ENCODE assay signal across 20 mouse cellular contexts in genomic region chr5:122415465-122415864, GRCm38 (mm10). TPM values are rescaled to one million over a fixed set of nuclear protein-coding genes. Genes with fewer than 3 reads are reported as not detected.
DNase-seq lines count a peak whose midpoint lies in the region; ATAC-seq lines count a peak whose summit lies in the region.
"Had no signal": no experiment of that assay in that cellular context is flagged by ENCODE, and none has a peak within 500 bp of the region (broad histone marks: within the 10 kb centered on the region; RNA-seq: fewer than 3 reads in every experiment).

No protein-coding gene starts in this region.

- WGBS in embryonic facial prominence, embryonic 15.5 days, result 81% methylated on average over 12 of the region's 12 CpGs
- 88% methylated on average over 12 of the region's 12 CpGs for WGBS in embryonic facial prominence, embryonic 10.5 days

- H3K4me1 ChIP-seq in embryonic facial prominence, embryonic 15.5 days, result peaks cover 2% of the 10 kb centered on the region; the same call in 1 of the 2 replicates
- H3K4me1 ChIP-seq in embryonic facial prominence, embryonic 10.5 days, result 0 out of 2 replicates have a peak, but pooled peaks cover 2% of the 10 kb centered on the region
- H3K4me1 ChIP-seq: embryonic facial prominence, embryonic 13.5 days; forebrain, embryonic 13.5 days; forebrain, embryonic 15.5 days had no signal

- H3K9ac ChIP-seq in embryonic facial prominence, embryonic 15.5 days, result no peak overlapping the region
- H3K9ac ChIP-seq: embryonic facial prominence, embryonic 13.5 days; forebrain, embryonic 13.5 days; forebrain, embryonic 15.5 days; forebrain, postnatal 0 days had no signal

- H3K4me2 ChIP-seq in embryonic facial prominence, embryonic 15.5 days (replicated peaks), result no peak overlapping the region
- H3K4me2 ChIP-seq: embryonic facial prominence, embryonic 13.5 days; forebrain, embryonic 13.5 days; forebrain, embryonic 15.5 days had no signal

- DNase-seq in embryonic facial prominence, embryonic 10.5 days (ENCODE audit: low spot score), result no peak
- peak; percentile 55 for DNase-seq in testis, postnatal 10 days (ENCODE audit: low spot score)
- no peak for DNase-seq in testis, postnatal 14 days (ENCODE audit: low spot score)
- DNase-seq in cerebellum, adult 9-11 months, result no peak
- DNase-seq: adrenal gland, adult 2 months; adrenal gland, postnatal 10 days; adrenal gland, postnatal 25 days; B cell, adult 2 months; cerebellum, adult 11 months; cerebellum, adult 18-20 months; cerebellum, adult 8-10 months; cerebellum, postnatal 10 days; cerebellum, postnatal 25 days; forebrain, postnatal 0 days had no signal

- H3K27ac ChIP-seq in embryonic facial prominence, embryonic 15.5 days (replicated peaks), result no peak overlapping the region
- H3K27ac ChIP-seq in embryonic facial prominence, embryonic 10.5 days (replicated peaks), result no peak overlapping the region
- H3K27ac ChIP-seq: embryonic facial prominence, embryonic 13.5 days; forebrain, embryonic 13.5 days; forebrain, embryonic 15.5 days had no signal

- H3K36me3 ChIP-seq in embryonic facial prominence, embryonic 15.5 days, result peaks cover 4% of the 10 kb centered on the region; the same call in 1 of the 2 replicates
- peaks cover under 1% of the 10 kb centered on the region; the same call in 1 of the 2 replicates for H3K36me3 ChIP-seq in embryonic facial prominence, embryonic 10.5 days (replicated peaks)
- H3K36me3 ChIP-seq: embryonic facial prominence, embryonic 13.5 days; forebrain, embryonic 15.5 days had no signal

- no peak overlapping the region for H3K4me3 ChIP-seq in embryonic facial prominence, embryonic 15.5 days (replicated peaks)
- no peak overlapping the region for H3K4me3 ChIP-seq in embryonic facial prominence, embryonic 10.5 days
- H3K4me3 ChIP-seq: embryonic facial prominence, embryonic 13.5 days; forebrain, embryonic 13.5 days; forebrain, embryonic 15.5 days had no signal

- H3K27me3 ChIP-seq in embryonic facial prominence, embryonic 15.5 days, result no peaks in the 10 kb centered on the region
- no peaks in the 10 kb centered on the region for H3K27me3 ChIP-seq in embryonic facial prominence, embryonic 10.5 days (replicated peaks; ENCODE audit: low read depth, poor library complexity, severe bottlenecking)
- H3K27me3 ChIP-seq: CH12.LX; embryonic facial prominence, embryonic 13.5 days; forebrain, embryonic 13.5 days; forebrain, embryonic 15.5 days had no signal

- peak; percentile 65; the same call in 1 of the 2 replicates for ATAC-seq in embryonic facial prominence, embryonic 15.5 days (ENCODE audit: insufficient number of reproducible peaks, low FRiP score, low TSS enrichment, low read depth)
- ATAC-seq: CD4-positive, CD25-positive, alpha-beta regulatory T cell, adult 4 months; forebrain, embryonic 13.5 days; forebrain, embryonic 15.5 days; forebrain, postnatal 0 days had no signal

- no peaks in the 10 kb centered on the region for H3K9me3 ChIP-seq in embryonic facial prominence, embryonic 15.5 days (replicated peaks)
- no peaks in the 10 kb centered on the region for H3K9me3 ChIP-seq in embryonic facial prominence, embryonic 10.5 days
- H3K9me3 ChIP-seq: embryonic facial prominence, embryonic 13.5 days; forebrain, embryonic 13.5 days; forebrain, embryonic 15.5 days had no signal

RNA-seq across cellular contexts. Expression of gene Anapc7, which starts 6.0 kb away (rescaled TPM):
- 42.4 and 42.6 TPM in 2 replicates for polyA plus RNA-seq in embryonic facial prominence, embryonic 15.5 days (2015; fragmentation: Nextera tagmentation; extraction: Ambion mirVana)
- 60.4 and 63.2 TPM in 2 replicates for polyA plus RNA-seq in embryonic facial prominence, embryonic 10.5 days (2016; fragmentation: Nextera tagmentation; extraction: Ambion mirVana)

RNA-seq across cellular contexts. Expression of gene Arpc3, which starts 23.8 kb away (rescaled TPM):
- polyA plus RNA-seq in embryonic facial prominence, embryonic 15.5 days (2015; fragmentation: Nextera tagmentation; extraction: Ambion mirVana), result 129 and 139 TPM in 2 replicates
- 85.5 and 93.8 TPM in 2 replicates for polyA plus RNA-seq in embryonic facial prominence, embryonic 10.5 days (2016; fragmentation: Nextera tagmentation; extraction: Ambion mirVana)

RNA-seq across cellular contexts. Expression of gene Fam216a, which starts 43.3 kb away (rescaled TPM):
- 79.9 and 92.3 TPM in 2 replicates for polyA plus RNA-seq in embryonic facial prominence, embryonic 15.5 days (2015; fragmentation: Nextera tagmentation; extraction: Ambion mirVana)
- 89.2 TPM in 2 replicates for polyA plus RNA-seq in embryonic facial prominence, embryonic 10.5 days (2016; fragmentation: Nextera tagmentation; extraction: Ambion mirVana)

RNA-seq across cellular contexts. Expression of gene Gpn3, which starts 43.8 kb away (rescaled TPM):
- 61.3 and 64.5 TPM in 2 replicates for polyA plus RNA-seq in embryonic facial prominence, embryonic 15.5 days (2015; fragmentation: Nextera tagmentation; extraction: Ambion mirVana)
- 89.8 and 94.6 TPM in 2 replicates for polyA plus RNA-seq in embryonic facial prominence, embryonic 10.5 days (2016; fragmentation: Nextera tagmentation; extraction: Ambion mirVana)
